Mouse (Mus musculus) hindbrain, embryonic 15.5 days (tissue): ENCODE measurements around the gene Arhgap15. TPM values are rescaled to one million over a fixed set of nuclear protein-coding genes. Genes with fewer than 3 reads are reported as not detected.

Experiments
- ATAC-seq: fragments of 200-750 bp; cut with Nextera tagmentation; 2 replicates; pipeline ENCODE4 v1.8.0; 2017; ENCODE audit warnings: low read depth, moderate number of reproducible peaks, moderate TSS enrichment; ENCODE audit not compliant: low FRiP score
- H3K27ac ChIP-seq: fragments of 300-500 bp; sonication (generic); replicated peaks from 2 replicates; pipeline ENCODE4 v1.5.1; 2015; ENCODE audit warnings: mild to moderate bottlenecking, inconsistent platforms
- H3K27me3 ChIP-seq: fragments of 300-500 bp; sonication (generic); 2 replicates; pipeline ENCODE4 v1.6.1; 2015; ENCODE audit warnings: control low read depth, inconsistent platforms
- H3K36me3 ChIP-seq: fragments of 300-500 bp; sonication (generic); 2 replicates; pipeline ENCODE4 v1.6.1; 2015; ENCODE audit warnings: control low read depth, inconsistent platforms
- H3K4me1 ChIP-seq: fragments of 300-500 bp; sonication (generic); replicated peaks from 2 replicates; pipeline ENCODE4 v1.6.1; 2015; ENCODE audit warnings: control low read depth, inconsistent platforms
- H3K4me2 ChIP-seq: fragments of 300-500 bp; sonication (generic); 2 replicates; pipeline ENCODE4 v1.6.1; 2015; ENCODE audit warnings: moderate library complexity, mild to moderate bottlenecking, inconsistent platforms
- H3K4me3 ChIP-seq: fragments of 300-500 bp; sonication (generic); 2 replicates; pipeline ENCODE4 v1.5.1; 2015; ENCODE audit warnings: mild to moderate bottlenecking, inconsistent platforms
- H3K9ac ChIP-seq: fragments of 300-500 bp; sonication (generic); 2 replicates; pipeline ENCODE4 v1.6.1; 2015; ENCODE audit warnings: inconsistent platforms
- H3K9me3 ChIP-seq: fragments of 300-500 bp; sonication (generic); 2 replicates; pipeline ENCODE4 v1.6.1; 2016; ENCODE audit warnings: control low read depth, inconsistent platforms
- WGBS: fragments of 180-500 bp; shearing (Covaris S2); methylation state at CpG from one replicate; pipeline ENCODE4 v1.1.7; 2015; 5-methylcytosine and 5-hydroxymethylcytosine counted together
- polyA plus RNA-seq: library from polyadenylated mRNA; unstranded; fragments of >200 nt; fragmentation: Nextera tagmentation; extraction: Ambion mirVana; gene quantifications from 2 replicates; pipeline ENCODE4 v1.2.1, GENCODE M21; 2015

Arhgap15 gene
- polyA plus RNA-seq, 1 experiment from 2014 or later = 3.3 TPM

DNA sequence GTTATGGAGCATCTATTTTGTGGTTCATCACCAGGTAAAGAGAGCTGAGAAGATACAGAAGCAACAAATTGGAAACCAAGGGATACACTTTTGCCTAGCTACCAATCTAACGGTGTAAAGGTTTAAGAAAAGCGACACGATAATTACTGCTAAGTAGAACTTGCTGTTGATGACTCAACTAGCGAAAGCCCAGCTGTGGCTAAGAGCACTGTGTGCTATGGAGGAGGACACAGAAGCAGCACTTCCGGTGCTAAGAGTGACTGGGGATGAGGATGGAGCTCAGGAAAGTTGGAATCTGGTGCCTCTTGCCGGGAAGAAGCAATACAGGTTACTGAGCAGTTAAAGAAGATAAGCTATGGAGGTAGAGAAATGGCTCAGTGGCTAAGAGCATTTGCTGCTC, 589.8 kb downstream of the Arhgap15 start:
- H3K9ac ChIP-seq = no peak overlapping the region
- 94% methylated on average over 6 of the region's 6 CpGs for WGBS
- no peak overlapping the region for H3K27ac ChIP-seq
- no peaks in the 10 kb centered on the region for H3K27me3 ChIP-seq
- H3K4me3 ChIP-seq = no peak overlapping the region
- ATAC-seq = no peak
- no peaks in the 10 kb centered on the region for H3K36me3 ChIP-seq
- no peaks in the 10 kb centered on the region for H3K9me3 ChIP-seq
- no peaks in the 10 kb centered on the region for H3K4me1 ChIP-seq
- H3K4me2 ChIP-seq = no peak overlapping the region

DNA sequence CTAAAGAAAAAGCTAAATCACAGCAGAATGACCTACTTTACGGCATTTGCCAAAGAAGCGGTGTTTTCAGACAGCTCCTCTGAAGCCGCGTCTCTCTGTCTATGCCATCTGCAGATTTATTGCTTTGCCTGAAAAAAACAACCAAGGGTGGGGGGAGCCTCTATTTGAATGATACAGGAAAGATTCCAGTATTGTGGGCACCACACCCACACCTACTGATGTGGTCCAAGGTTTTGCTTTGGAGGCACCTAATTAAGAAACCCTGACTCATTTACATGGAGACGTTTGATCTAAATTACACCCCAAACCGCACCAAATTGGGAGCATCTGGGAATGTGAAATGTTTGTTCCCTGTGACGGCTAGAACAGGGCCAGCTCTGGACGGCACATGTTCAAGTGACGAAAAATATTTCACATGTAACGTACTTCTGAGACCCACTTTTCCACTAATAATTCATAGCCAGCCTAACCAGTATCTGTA, 592.5 kb downstream of the Arhgap15 start:
- ATAC-seq = no peak
- no peaks in the 10 kb centered on the region for H3K4me1 ChIP-seq
- no peak overlapping the region for H3K9ac ChIP-seq
- no peak overlapping the region for H3K4me3 ChIP-seq
- no peak overlapping the region for H3K4me2 ChIP-seq
- no peaks in the 10 kb centered on the region for H3K9me3 ChIP-seq
- H3K27me3 ChIP-seq = no peaks in the 10 kb centered on the region
- WGBS = 69% methylated on average over 10 of the region's 10 CpGs
- no peaks in the 10 kb centered on the region for H3K36me3 ChIP-seq
- no peak overlapping the region for H3K27ac ChIP-seq

DNA sequence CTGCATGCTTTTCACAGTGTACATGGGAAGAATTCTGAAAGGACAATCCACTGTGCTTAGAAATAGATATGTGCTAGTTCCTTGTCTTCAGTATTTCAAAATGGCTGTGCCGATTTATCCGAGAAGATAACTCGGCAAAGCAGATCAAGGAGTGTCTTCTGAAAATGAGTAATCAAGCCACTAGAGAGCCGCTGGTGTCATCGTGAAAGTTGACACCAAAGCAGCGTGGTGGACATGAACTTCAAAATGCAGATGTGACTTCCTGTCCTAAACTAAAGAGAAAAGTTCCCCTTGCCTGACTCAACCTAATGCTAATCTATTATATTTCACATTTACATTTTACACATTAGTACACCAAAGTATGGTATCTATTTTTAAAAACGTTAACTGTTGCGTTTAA, 596.2 kb downstream of the Arhgap15 start:
- no peak overlapping the region for H3K9ac ChIP-seq
- no peaks in the 10 kb centered on the region for H3K4me1 ChIP-seq
- no peaks in the 10 kb centered on the region for H3K36me3 ChIP-seq
- no peak overlapping the region for H3K4me3 ChIP-seq
- no peaks in the 10 kb centered on the region for H3K9me3 ChIP-seq
- ATAC-seq = no peak
- no peak overlapping the region for H3K4me2 ChIP-seq
- no peak overlapping the region for H3K27ac ChIP-seq
- H3K27me3 ChIP-seq = no peaks in the 10 kb centered on the region
- WGBS = 97% methylated on average over 8 of the region's 8 CpGs

DNA sequence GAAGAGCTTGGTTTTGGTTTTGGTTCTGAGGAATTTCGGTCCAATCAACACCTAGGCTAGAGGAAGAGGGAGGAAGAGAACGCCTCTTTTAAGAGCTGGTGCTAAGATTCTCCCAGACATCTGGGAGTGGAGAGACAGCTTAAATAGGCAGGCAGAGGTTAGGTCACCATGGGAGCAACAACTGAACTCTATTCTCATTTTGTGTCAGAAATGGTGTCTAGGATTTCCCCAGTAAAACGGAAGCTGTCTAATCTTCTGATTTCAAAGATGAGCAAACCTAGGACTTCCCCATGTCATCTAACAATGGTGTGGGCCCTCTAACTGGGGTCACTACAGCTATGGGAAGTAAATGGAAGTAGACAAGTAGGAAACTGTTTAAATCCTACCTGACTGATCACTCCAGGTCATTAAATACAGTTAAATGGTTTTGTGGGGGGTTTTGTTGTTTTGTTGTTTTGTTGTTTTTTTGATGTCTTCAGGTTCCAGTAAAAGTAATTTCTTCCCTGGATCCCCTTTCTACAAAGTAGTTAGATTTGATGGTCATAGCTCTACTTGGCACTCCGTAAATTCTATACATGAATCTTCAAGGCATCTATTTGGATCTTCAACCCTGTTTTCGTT, 596.8 kb downstream of the Arhgap15 start:
- ATAC-seq = no peak
- WGBS = 90% methylated on average over 5 of the region's 5 CpGs
- no peaks in the 10 kb centered on the region for H3K9me3 ChIP-seq

DNA sequence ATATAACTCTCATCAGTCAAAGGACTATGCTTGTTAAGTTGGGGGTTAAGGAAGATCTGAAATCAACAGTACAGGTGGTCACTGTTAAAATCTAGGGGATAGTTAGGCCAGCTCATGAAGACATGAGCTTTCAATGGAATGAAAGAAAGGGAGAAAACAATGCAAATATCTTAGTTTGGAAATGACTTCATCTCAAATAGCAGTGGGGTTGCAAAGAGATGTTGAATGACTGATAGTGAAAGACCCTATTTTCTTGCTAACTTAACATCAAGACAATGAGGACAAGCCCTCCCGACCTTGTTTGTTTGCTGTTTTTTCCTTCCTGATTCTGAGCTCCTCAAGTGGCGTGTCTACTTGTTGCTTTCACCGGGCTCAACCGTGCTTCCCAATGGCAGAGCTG, 597.6 kb downstream of the Arhgap15 start:
- H3K9me3 ChIP-seq = no peaks in the 10 kb centered on the region
- H3K27me3 ChIP-seq = no peaks in the 10 kb centered on the region
- no peak overlapping the region for H3K27ac ChIP-seq
- no peak for ATAC-seq
- H3K4me1 ChIP-seq = no peaks in the 10 kb centered on the region
- H3K4me3 ChIP-seq = no peak overlapping the region
- no peak overlapping the region for H3K9ac ChIP-seq
- H3K4me2 ChIP-seq = no peak overlapping the region
- WGBS = 86% methylated on average over 4 of the region's 4 CpGs
- no peaks in the 10 kb centered on the region for H3K36me3 ChIP-seq

More for the DNA sequence above, 596.8 kb downstream of the Arhgap15 start:
- H3K36me3 ChIP-seq = no peaks in the 10 kb centered on the region
- H3K27me3 ChIP-seq = no peaks in the 10 kb centered on the region
- H3K27ac ChIP-seq = no peak overlapping the region
- no peak overlapping the region for H3K4me3 ChIP-seq
- no peak overlapping the region for H3K9ac ChIP-seq
- H3K4me2 ChIP-seq = no peak overlapping the region
- no peaks in the 10 kb centered on the region for H3K4me1 ChIP-seq

DNA sequence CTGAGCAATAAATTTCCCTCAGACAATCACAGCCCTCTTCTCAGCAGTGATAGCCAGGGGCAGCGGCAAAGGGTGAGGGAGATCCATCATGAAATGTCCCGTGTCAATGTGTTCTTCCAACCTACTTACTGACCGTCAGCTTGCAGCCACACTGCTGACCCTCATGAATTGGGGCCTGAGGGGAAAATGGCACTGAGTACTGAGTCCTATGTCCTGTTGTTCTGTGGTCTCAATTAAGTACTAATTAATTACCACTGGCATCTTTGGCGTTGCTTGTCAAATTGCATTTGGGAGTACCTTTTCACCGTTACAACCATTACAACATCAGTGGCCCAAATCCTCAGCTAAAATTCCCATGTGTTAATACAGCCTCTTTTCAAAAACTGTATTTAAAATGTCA, 599.2 kb downstream of the Arhgap15 start:
- Histone ChIP-seq H3K4me2 (no peak overlapping the region), H3K9me3 (no peaks in the 10 kb centered on the region), H3K27me3 (no peaks in the 10 kb centered on the region), H3K9ac (no peak overlapping the region), H3K27ac (no peak overlapping the region), H3K4me1 (no peaks in the 10 kb centered on the region), H3K4me3 (no peak overlapping the region), H3K36me3 (no peaks in the 10 kb centered on the region)
- 51% methylated on average over 5 of the region's 5 CpGs for WGBS
- no peak for ATAC-seq

DNA sequence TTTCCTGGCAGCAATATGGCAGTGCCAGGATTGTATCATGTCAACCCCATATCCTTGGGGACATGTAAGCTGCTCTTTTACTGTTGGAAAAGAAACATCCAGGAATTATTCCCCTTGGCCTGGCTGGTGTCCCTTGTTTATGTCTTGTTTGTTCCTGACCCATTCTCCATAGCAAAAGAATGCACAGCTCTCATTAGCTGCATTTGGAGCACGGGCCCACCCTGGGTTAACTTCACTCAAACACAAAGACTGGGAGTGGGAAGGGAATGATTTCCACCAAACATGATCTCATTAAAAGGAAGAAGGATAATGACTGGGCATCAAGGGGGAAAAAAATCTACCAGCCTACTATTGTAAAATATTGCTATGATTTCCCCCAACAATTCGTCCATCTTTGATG, 600.5 kb downstream of the Arhgap15 start:
- Histone ChIP-seq H3K27ac (no peak overlapping the region), H3K27me3 (no peaks in the 10 kb centered on the region), H3K9me3 (no peaks in the 10 kb centered on the region), H3K9ac (no peak overlapping the region), H3K4me1 (no peaks in the 10 kb centered on the region), H3K36me3 (no peaks in the 10 kb centered on the region), H3K4me3 (no peak overlapping the region), H3K4me2 (no peak overlapping the region)
- 83% methylated on average over 2 of the region's 2 CpGs for WGBS
- no peak for ATAC-seq

DNA sequence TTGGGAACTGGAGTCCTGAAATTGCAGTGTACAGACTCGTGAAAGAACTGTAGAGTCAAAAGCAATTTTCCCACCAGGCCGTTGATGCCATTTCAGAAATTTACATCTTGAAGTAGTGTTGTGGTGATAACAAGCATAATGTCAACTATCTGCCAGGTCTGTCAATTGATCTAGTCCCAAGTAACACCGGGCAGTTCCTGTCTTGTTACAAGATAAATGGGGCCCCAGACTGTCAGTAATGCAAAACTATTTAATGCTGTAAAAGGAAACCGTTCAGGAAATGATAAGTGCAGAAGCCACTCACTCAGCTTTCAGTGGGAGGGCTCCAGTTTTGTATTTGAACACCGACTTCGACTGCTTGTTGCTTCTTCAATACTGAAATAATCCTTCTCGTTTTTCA, 604.3 kb downstream of the Arhgap15 start:
- 72% methylated on average over 7 of the region's 7 CpGs for WGBS
- no peaks in the 10 kb centered on the region for H3K4me1 ChIP-seq
- no peak overlapping the region for H3K4me2 ChIP-seq
- no peak for ATAC-seq
- H3K9ac ChIP-seq = no peak overlapping the region
- H3K9me3 ChIP-seq = no peaks in the 10 kb centered on the region
- no peak overlapping the region for H3K4me3 ChIP-seq
- H3K27ac ChIP-seq = no peak overlapping the region
- no peaks in the 10 kb centered on the region for H3K27me3 ChIP-seq
- H3K36me3 ChIP-seq = no peaks in the 10 kb centered on the region

DNA sequence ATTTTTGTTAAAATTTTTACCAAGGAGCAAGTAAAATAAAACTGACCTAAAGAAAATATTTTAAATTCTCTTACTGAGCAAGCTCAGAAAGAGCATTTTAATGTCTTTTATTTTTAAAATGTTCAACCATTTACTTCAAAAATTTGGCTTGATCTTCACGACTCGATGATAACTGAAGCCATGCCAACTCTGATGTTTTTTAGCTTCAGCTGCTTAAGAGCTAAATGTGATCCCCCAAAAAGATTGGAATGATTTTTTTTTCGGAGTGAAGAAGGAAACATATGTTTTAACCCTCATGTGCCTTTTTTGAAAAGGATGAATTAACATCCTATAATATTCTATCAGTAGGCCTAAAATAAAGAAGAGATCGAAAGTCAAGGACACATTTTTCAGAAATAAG, 605.0 kb downstream of the Arhgap15 start:
- Histone ChIP-seq H3K9ac (no peak overlapping the region), H3K4me2 (no peak overlapping the region), H3K27me3 (no peaks in the 10 kb centered on the region), H3K9me3 (no peaks in the 10 kb centered on the region), H3K36me3 (no peaks in the 10 kb centered on the region), H3K27ac (no peak overlapping the region), H3K4me1 (no peaks in the 10 kb centered on the region), H3K4me3 (no peak overlapping the region)
- 88% methylated on average over 4 of the region's 4 CpGs for WGBS
- ATAC-seq = no peak

DNA sequence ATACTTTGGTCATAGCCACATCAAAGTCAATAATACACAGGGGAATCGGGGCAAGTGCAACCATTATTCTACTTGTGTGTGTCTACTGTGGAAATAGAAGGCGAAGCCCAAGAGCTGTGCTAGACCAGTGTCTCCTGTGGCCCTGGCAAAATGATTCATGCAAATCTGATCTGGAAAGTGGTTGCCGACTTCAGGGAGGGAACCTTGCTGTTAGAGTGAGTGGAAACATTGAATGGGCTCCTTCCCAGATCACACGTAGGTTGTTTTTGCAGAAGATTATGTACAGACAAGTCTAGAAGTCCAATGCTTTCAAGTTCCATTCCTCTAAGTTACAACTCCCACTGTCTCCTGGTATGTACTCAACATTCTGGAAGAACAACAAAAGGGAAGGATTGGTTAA, 606.2 kb downstream of the Arhgap15 start:
- Histone ChIP-seq H3K27me3 (no peaks in the 10 kb centered on the region), H3K36me3 (no peaks in the 10 kb centered on the region), H3K4me3 (no peak overlapping the region), H3K9ac (no peak overlapping the region), H3K9me3 (no peaks in the 10 kb centered on the region), H3K4me2 (no peak overlapping the region), H3K27ac (no peak overlapping the region), H3K4me1 (no peaks in the 10 kb centered on the region)
- 91% methylated on average over 4 of the region's 4 CpGs for whole genome bisulfite sequencing
- ATAC-seq = no peak

DNA sequence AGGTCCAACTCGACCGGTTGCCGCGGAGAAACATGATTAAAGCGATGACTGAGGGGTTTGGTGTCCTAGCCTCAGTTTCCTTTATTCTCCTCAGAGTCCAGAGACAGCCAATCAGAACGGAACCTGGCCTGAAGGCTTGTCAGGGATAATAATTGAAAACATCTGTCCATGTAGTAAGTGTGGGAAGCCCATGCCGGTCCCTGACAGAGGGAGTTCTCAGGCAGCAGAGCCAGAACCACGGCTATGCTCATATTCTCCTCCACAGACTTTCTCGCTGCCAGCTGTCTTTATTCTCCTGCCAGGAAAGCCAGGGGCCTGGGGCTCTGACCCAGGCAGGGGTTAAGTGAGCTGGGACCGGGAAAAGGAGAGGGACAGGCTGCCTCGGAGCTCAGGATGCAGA, 606.7 kb downstream of the Arhgap15 start:
- no peak overlapping the region for H3K9ac ChIP-seq
- no peaks in the 10 kb centered on the region for H3K4me1 ChIP-seq
- no peak overlapping the region for H3K4me2 ChIP-seq
- H3K27me3 ChIP-seq = no peaks in the 10 kb centered on the region
- H3K4me3 ChIP-seq = no peak overlapping the region
- H3K27ac ChIP-seq = no peak overlapping the region
- no peaks in the 10 kb centered on the region for H3K9me3 ChIP-seq
- ATAC-seq = no peak
- 68% methylated on average over 11 of the region's 11 CpGs for WGBS
- no peaks in the 10 kb centered on the region for H3K36me3 ChIP-seq

DNA sequence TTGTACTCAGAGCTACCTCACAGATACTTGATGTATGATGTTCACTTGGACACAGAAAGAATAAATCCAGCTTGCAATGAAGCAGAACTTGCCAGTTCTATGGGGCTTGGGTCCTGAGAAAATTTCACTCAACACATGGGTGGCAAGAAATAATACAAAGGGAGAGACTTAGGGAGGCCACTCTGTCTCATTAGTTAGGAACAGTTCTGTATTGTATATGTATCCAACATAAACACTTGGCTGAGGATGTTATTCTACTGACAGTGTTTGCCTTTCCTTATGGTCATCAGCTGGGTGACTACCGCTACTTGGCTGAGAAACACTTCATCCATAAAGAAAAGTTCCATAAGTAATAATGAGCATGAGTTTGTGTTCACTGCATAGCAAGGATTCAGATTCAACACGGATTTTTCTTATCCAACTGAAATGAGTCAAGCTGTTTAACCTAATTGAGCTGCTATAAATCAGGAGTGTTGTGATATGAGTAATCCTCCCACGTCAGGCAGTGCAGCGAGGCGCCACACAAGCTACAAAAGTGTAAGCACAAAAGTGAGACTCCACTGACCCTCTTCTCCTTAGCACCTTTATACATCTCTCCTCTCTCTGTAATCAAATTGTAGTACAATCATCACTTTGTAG, 607.7 kb downstream of the Arhgap15 start:
- no peaks in the 10 kb centered on the region for H3K9me3 ChIP-seq
- H3K4me3 ChIP-seq = no peak overlapping the region
- 86% methylated on average over 5 of the region's 5 CpGs for WGBS
- H3K4me2 ChIP-seq = no peak overlapping the region
- H3K27ac ChIP-seq = no peak overlapping the region
- no peak overlapping the region for H3K9ac ChIP-seq
- H3K27me3 ChIP-seq = no peaks in the 10 kb centered on the region
- no peaks in the 10 kb centered on the region for H3K36me3 ChIP-seq
- ATAC-seq = no peak
- no peaks in the 10 kb centered on the region for H3K4me1 ChIP-seq

DNA sequence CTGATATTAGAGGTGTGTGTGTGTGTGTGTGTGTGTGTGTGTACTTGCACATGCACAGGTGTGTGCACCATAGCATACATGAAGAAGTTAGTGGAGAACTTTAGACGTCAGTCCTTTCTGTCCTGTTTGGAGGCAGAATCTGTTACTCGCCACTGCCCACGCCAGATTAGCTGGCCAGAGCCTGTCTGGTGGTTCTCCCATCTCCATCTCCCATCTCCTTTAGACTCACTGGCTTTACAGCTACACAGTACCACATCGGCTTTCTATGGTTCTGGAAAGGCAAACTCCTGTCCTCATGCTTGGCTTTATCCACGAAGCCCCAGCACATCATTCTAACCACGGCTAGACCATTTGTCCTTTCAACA, 608.2 kb downstream of the Arhgap15 start:
- H3K27ac ChIP-seq = no peak overlapping the region
- no peak overlapping the region for H3K9ac ChIP-seq
- H3K27me3 ChIP-seq = no peaks in the 10 kb centered on the region
- WGBS = 94% methylated on average over 6 of the region's 6 CpGs
- ATAC-seq = no peak
- H3K36me3 ChIP-seq = no peaks in the 10 kb centered on the region
- no peaks in the 10 kb centered on the region for H3K9me3 ChIP-seq
- no peak overlapping the region for H3K4me3 ChIP-seq
- H3K4me2 ChIP-seq = no peak overlapping the region
- no peaks in the 10 kb centered on the region for H3K4me1 ChIP-seq
